ENCODE assay signal across 9 mouse cellular contexts in the genomic region with DNA sequence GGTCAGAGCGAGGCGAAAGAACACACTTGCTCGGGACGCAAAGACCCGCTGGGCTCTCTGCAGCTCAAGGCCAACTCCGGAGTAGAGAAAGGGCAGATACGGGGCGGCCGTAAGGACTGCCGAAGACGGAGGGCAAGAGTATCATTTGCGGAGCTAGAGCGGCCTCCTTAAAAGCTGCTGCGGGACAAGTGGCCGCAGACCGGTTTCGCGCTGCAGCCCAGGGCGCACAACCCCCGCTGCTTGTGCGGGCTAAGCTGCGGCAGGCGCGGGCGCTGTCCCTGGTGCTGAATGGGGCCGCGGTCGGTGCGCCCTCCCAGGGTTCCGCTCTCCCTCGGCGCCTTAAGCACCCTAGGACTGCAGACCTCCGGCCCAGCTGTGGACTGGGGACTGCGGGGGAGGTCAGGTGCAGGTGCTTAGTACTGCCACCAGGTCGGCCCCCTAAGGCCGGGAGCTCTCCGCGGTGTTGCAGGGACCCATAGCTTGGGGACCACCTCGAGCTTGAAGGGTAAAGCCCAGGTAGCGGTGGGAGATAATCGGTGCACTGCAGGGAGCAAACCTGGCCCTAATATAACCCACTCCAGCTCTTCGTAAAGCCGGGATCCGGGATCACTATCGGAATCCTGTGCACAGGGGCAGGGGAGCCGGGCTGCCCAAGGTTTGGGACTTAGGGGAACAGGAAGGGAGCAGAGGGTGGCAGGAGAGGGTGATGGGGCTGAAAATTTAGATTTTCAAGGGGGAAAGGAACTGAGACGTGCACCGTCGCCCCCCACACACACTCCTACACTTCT. TPM values are rescaled to one million over a fixed set of nuclear protein-coding genes. Genes with fewer than 3 reads are reported as not detected.
DNase-seq lines count a peak whose midpoint lies in the region; ATAC-seq and TF ChIP-seq lines count a peak whose summit lies in the region.
"Had no signal": no experiment of that assay in that cellular context is flagged by ENCODE, and none has a peak within 500 bp of the region (broad histone marks: within the 10 kb centered on the region; RNA-seq: fewer than 3 reads in every experiment).

No protein-coding gene starts in this region.

- no peak overlapping the region for H3K9ac ChIP-seq in intestine, embryonic 14.5 days (ENCODE audit: low read length)
- H3K9ac ChIP-seq in limb, embryonic 14.5 days (ENCODE audit: low read depth, low read length, severe bottlenecking), result no peak overlapping the region
- peak overlapping the region; percentile 62 for H3K9ac ChIP-seq in midbrain, postnatal 0 days (replicated peaks; ENCODE audit: low read length, poor library complexity, severe bottlenecking)

- H3K27me3 ChIP-seq in intestine, embryonic 14.5 days (replicated peaks; ENCODE audit: control insufficient read depth, insufficient read depth, low read length), result peaks cover 82% of the 10 kb centered on the region
- peaks cover 66% of the 10 kb centered on the region for H3K27me3 ChIP-seq in limb, embryonic 14.5 days (ENCODE audit: control insufficient read depth, insufficient read depth, low read length)
- peaks cover 5% of the 10 kb centered on the region; the same call in 1 of the 2 replicates for H3K27me3 ChIP-seq in midbrain, postnatal 0 days (ENCODE audit: insufficient read depth, low read length)

- peaks cover 17% of the 10 kb centered on the region for H3K4me1 ChIP-seq in intestine, embryonic 14.5 days (replicated peaks; ENCODE audit: control insufficient read depth, insufficient read depth, low read length)
- H3K4me1 ChIP-seq in limb, embryonic 14.5 days (ENCODE audit: control insufficient read depth, insufficient read depth, low read length), result peaks cover 10% of the 10 kb centered on the region; the same call in 1 of the 2 replicates
- peaks cover 12% of the 10 kb centered on the region; the same call in 1 of the 2 replicates for H3K4me1 ChIP-seq in midbrain, postnatal 0 days (ENCODE audit: insufficient read depth, low read length)

- peak; percentile 60; the same call in 1 of the 2 replicates for ATAC-seq in intestine, embryonic 14.5 days (replicated peaks; ENCODE audit: low FRiP score, low TSS enrichment, low read depth)
- peak; percentile 60 for ATAC-seq in limb, embryonic 14.5 days (ENCODE audit: low FRiP score, low read depth)
- peak; percentile 32; the same call in 1 of the 2 replicates for ATAC-seq in midbrain, postnatal 0 days (ENCODE audit: low FRiP score)

- H3K27ac ChIP-seq in left cerebral cortex, adult 2 months, result peak overlapping the region; percentile 98
- H3K27ac ChIP-seq in intestine, embryonic 14.5 days (ENCODE audit: low read depth), result no peak overlapping the region
- no peak overlapping the region for H3K27ac ChIP-seq in limb, embryonic 14.5 days (replicated peaks; ENCODE audit: low read depth, low read length)
- H3K27ac ChIP-seq in midbrain, postnatal 0 days (ENCODE audit: low read depth, low read length), result peak overlapping the region; percentile 69

- H3K4me2 ChIP-seq in intestine, embryonic 14.5 days (ENCODE audit: low read length), result peak overlapping the region; percentile 45
- H3K4me2 ChIP-seq in limb, embryonic 14.5 days (replicated peaks; ENCODE audit: low read depth, low read length, severe bottlenecking), result peak overlapping the region; percentile 79
- H3K4me2 ChIP-seq in midbrain, postnatal 0 days (ENCODE audit: low read depth, low read length, poor library complexity, severe bottlenecking), result peak overlapping the region; percentile 91

- no peak for TF ChIP-seq POLR2A in limb, embryonic 14.5 days (IDR thresholded peaks at IDR 0.05; ENCODE audit: borderline replicate concordance, extremely low read depth, insufficient read depth, insufficient read length)

- intact Hi-C loops in left cerebral cortex, adult 2 months (cut with DNase I), result loop anchor here (2.0 kb wide), 2 partner anchors 73 to 143 kb away; no protein-coding TSS in a partner anchor
- intact Hi-C loops in gastrocnemius, postnatal 14 days (cut with DNase I; ENCODE audit: low total_unique reads), result no loop called here

- WGBS in intestine, embryonic 14.5 days, result 2% methylated on average over 47 of the region's 49 CpGs
- 1% methylated on average over 48 of the region's 49 CpGs for WGBS in limb, embryonic 14.5 days
- WGBS in midbrain, postnatal 0 days, result 1% methylated on average over 48 of the region's 49 CpGs

- no peaks in the 10 kb centered on the region for H3K9me3 ChIP-seq in intestine, embryonic 14.5 days (ENCODE audit: control insufficient read depth, low read length)
- no peaks in the 10 kb centered on the region for H3K9me3 ChIP-seq in limb, embryonic 14.5 days (ENCODE audit: control insufficient read depth, low read length)
- H3K9me3 ChIP-seq in midbrain, postnatal 0 days (ENCODE audit: low read length), result no peaks in the 10 kb centered on the region

- no peaks in the 10 kb centered on the region for H3K36me3 ChIP-seq in intestine, embryonic 14.5 days (ENCODE audit: control insufficient read depth, insufficient read depth, low read length)
- no peaks in the 10 kb centered on the region for H3K36me3 ChIP-seq in limb, embryonic 14.5 days (ENCODE audit: control insufficient read depth, insufficient read depth, low read length)
- H3K36me3 ChIP-seq in midbrain, postnatal 0 days (ENCODE audit: insufficient read depth, low read length), result no peaks in the 10 kb centered on the region

- DNase-seq in left cerebral cortex, adult 2 months (ENCODE audit: extremely low spot score in 1 of 2, low spot score in 2 of 2), result peak; percentile 46 to 66
- DNase-seq in left cerebral cortex, adult 11 months (ENCODE audit: low spot score), result no peak
- DNase-seq in cerebellum, postnatal 36 days, result peak; percentile 40 to 49
- peak; percentile 70 for DNase-seq in gastrocnemius, postnatal 14 days
- peak; percentile 93 for DNase-seq in intestine, embryonic 14.5 days (ENCODE audit: low spot score)
- DNase-seq in limb, embryonic 14.5 days (ENCODE audit: low spot score), result peak; percentile 73
- DNase-seq in midbrain, postnatal 0 days (ENCODE audit: low spot score), result peak; percentile 29
- peak; percentile 42 for DNase-seq in thymus, postnatal 0 days (ENCODE audit: low spot score)

- TF ChIP-seq CTCF in left cerebral cortex, adult 2 months (IDR thresholded peaks at IDR 0.05), result no peak; the same call in 1 of the 2 replicates
- TF ChIP-seq CTCF in midbrain, postnatal 0 days (IDR thresholded peaks at IDR 0.05), result peak; percentile 29; the same call in 1 of the 2 replicates

- H3K4me3 ChIP-seq in left cerebral cortex, adult 2 months, result peak overlapping the region; percentile 63
- H3K4me3 ChIP-seq in intestine, embryonic 14.5 days (ENCODE audit: low read depth, low read length), result peak overlapping the region; percentile 21
- peak overlapping the region; percentile 44 for H3K4me3 ChIP-seq in limb, embryonic 14.5 days (replicated peaks; ENCODE audit: low read length)
- H3K4me3 ChIP-seq in midbrain, postnatal 0 days (ENCODE audit: low read depth, low read length), result peak overlapping the region; percentile 73

RNA-seq across cellular contexts. Expression of a gene that starts 1.4 kb away (rescaled TPM):
- 10 to 100 TPM; 87.4 to 98.2 TPM for total RNA-seq in left cerebral cortex, adult 2 months (2021)
- total RNA-seq in gastrocnemius, postnatal 14 days (2021), result not detected
- 0.19 and 0.35 TPM in 2 replicates for polyA plus RNA-seq in intestine, embryonic 14.5 days (2014; fragmentation: Nextera tagmentation; extraction: Ambion mirVana)
- polyA plus RNA-seq in limb, embryonic 14.5 days (2012; rRNA removed), result 0.19 and 0.31 TPM in 2 replicates
- polyA plus RNA-seq in limb, embryonic 14.5 days (2014; fragmentation: Nextera tagmentation; extraction: Ambion mirVana), result 0.17 and 0.34 TPM in 2 replicates
- 22.5 and 30.7 TPM in 2 replicates for total RNA-seq in midbrain, postnatal 0 days (2014; rRNA removed)
- 24.2 and 29.3 TPM in 2 replicates for polyA plus RNA-seq in midbrain, postnatal 0 days (2015; fragmentation: Nextera tagmentation; extraction: Ambion mirVana)
- polyA plus RNA-seq in thymus, postnatal 0 days (2015; fragmentation: Nextera tagmentation; extraction: Ambion mirVana), result not detected in 2 replicates
- total RNA-seq: MEL had no signal

Comparison
In these comparisons a context has a peak if more than half of its experiments do, and no peak if none do; other contexts are left out.
1. H3K27ac ChIP-seq: peak in left cerebral cortex, adult 2 months (single experiment) and midbrain, postnatal 0 days (single experiment); none in intestine, embryonic 14.5 days (single experiment) and limb, embryonic 14.5 days (single experiment).
2. H3K4me3 ChIP-seq: peak in every context shown above with its lines; median percentile 73 in midbrain, postnatal 0 days; 63 in left cerebral cortex, adult 2 months; 44 in limb, embryonic 14.5 days; 21 in intestine, embryonic 14.5 days.
3. RNA of a gene that starts 1.4 kb away (polyA plus RNA-seq): 24.2 to 29.3 TPM in midbrain, postnatal 0 days; 0.17 to 0.34 TPM in limb, embryonic 14.5 days, 0.19 to 0.35 TPM in intestine, embryonic 14.5 days and not detected in thymus, postnatal 0 days; every median in the first group is over 10 times any median in the second.
4. Peak in every context shown above with its lines, with median percentiles within 50 percentile points of each other: ATAC-seq and H3K4me2 ChIP-seq.